Mouse (Mus musculus): Measurements from ENCODE around the gene Daglb.

DNA sequence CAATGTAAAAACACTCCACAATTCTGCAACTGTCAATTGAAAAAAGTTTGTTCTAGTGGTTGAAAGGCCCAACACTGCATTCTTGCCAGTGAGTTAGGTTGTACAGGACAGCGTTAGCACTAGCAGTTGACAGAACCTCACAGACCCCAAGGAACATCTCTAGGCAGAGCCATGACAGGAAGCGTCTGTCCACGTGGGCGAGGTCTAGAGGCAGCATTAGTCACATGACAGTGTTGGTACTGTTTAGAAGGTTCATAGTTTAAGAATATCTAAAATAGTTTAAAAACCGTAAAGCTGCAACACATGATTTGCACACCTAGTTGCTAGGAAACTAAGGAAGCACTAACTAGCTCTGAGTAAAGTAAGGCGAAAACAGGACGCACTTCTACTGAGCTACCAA is 41.2 kb downstream of the Daglb start:
- no peak for TF ChIP-seq CTCF (IDR thresholded peaks at IDR 0.05; ENCODE audit: control insufficient read depth, insufficient read depth, insufficient replicate concordance, low read depth, low read length)
- no peak for TF ChIP-seq POLR2A (IDR thresholded peaks at IDR 0.05; ENCODE audit: control insufficient read depth, low read depth, low read length)
